Mouse (Mus musculus) MEL (cell line): ENCODE measurements at regions not wholly inside any gene's neighbourhood (a gene's known extent, or its start where the extent isn't known, plus 50 kb on each side); places are given as distances from the start of the nearest gene placed in this dataset.

Experiments used
- DNase-seq: peaks from one replicate; pipeline ENCODE4 v3.0.0; 2011; ENCODE audit warnings: low read depth, low spot score
- H3K27ac ChIP-seq: 2 replicates; pipeline ENCODE4 v1.5.1; 2012; ENCODE audit warnings: low read depth, mild to moderate bottlenecking, control low read depth, low read length, moderate library complexity; ENCODE audit not compliant: control insufficient read depth
- H3K27me3 ChIP-seq, 2 experiments: fragments of 150-350 bp in 1 of 2; sonication (generic) in 1 of 2; 2 replicates each; pipeline ENCODE4 v1.6.1; 2012; ENCODE audit warnings: low read length in 2 of 2, mild to moderate bottlenecking in 2 of 2, improper control_type of control experiment in 1 of 2, moderate library complexity in 1 of 2; ENCODE audit not compliant: insufficient read depth in 2 of 2, control insufficient read depth in 1 of 2
- H3K36me3 ChIP-seq, 2 experiments: 2 replicates each; pipeline ENCODE4 v1.6.1; 2012 to 2014; ENCODE audit warnings: low read length in 2 of 2, improper control_type of control experiment in 1 of 2, inconsistent platforms in 1 of 2, mild to moderate bottlenecking in 1 of 2; ENCODE audit not compliant: insufficient read depth in 2 of 2, control insufficient read depth in 1 of 2
- H3K4me1 ChIP-seq, 2 experiments: fragments of 150-350 bp in 1 of 2; sonication (generic) in 1 of 2; 2 replicates each; pipeline ENCODE4 v1.6.1; 2012; ENCODE audit warnings: low read length in 2 of 2, improper control_type of control experiment in 1 of 2, mild to moderate bottlenecking in 1 of 2; ENCODE audit not compliant: insufficient read depth in 2 of 2, control insufficient read depth in 1 of 2
- H3K4me3 ChIP-seq, 2 experiments: fragments of 150-350 bp in 1 of 2; sonication (generic) in 1 of 2; 2 replicates each; pipeline ENCODE4 v1.5.1; 2012; ENCODE audit warnings: low read depth in 2 of 2, low read length in 2 of 2, mild to moderate bottlenecking in 2 of 2, moderate library complexity in 2 of 2, control low read depth in 1 of 2, improper control_type of control experiment in 1 of 2; ENCODE audit not compliant: control insufficient read depth in 1 of 2, insufficient read depth in 1 of 2
- H3K79me2 ChIP-seq: 2 replicates; pipeline ENCODE4 v1.6.1; 2012; ENCODE audit warnings: mild to moderate bottlenecking, low read length, moderate library complexity; ENCODE audit not compliant: control insufficient read depth, poor library complexity, insufficient read depth
- H3K9ac ChIP-seq: 2 replicates; pipeline ENCODE4 v1.6.1; 2012; ENCODE audit warnings: low read depth, mild to moderate bottlenecking, control low read depth, low read length, moderate library complexity; ENCODE audit not compliant: control insufficient read depth, poor library complexity, severe bottlenecking
- H3K9me3 ChIP-seq: fragments of 150-350 bp; sonication (generic); replicated peaks from 2 replicates; pipeline ENCODE4 v1.6.1; 2012; ENCODE audit warnings: mild to moderate bottlenecking, low read length, improper control_type of control experiment, moderate library complexity; ENCODE audit not compliant: insufficient read depth
- CHD1 ChIP-seq: IDR thresholded peaks from 2 replicates; pipeline ENCODE4 v1.6.1; 2012; ENCODE audit warnings: low read depth, mild to moderate bottlenecking, inconsistent platforms, low read length, improper control_type of control experiment
- ETS1 ChIP-seq: IDR thresholded peaks from 2 replicates; pipeline ENCODE4 v1.6.1; 2012; ENCODE audit warnings: low read depth, mild to moderate bottlenecking, inconsistent platforms, low read length, improper control_type of control experiment, moderate library complexity
- GATA1 ChIP-seq: IDR thresholded peaks from 2 replicates; pipeline ENCODE4 v1.6.1; 2011; ENCODE audit warnings: low read depth, low read length, improper control_type of control experiment
- HCFC1 ChIP-seq: IDR thresholded peaks from 2 replicates; pipeline ENCODE4 v1.6.1; 2012; ENCODE audit warnings: low read depth, mild to moderate bottlenecking, inconsistent platforms, low read length, improper control_type of control experiment, moderate library complexity
- KAT2A ChIP-seq: conservative IDR thresholded peaks from 2 replicates; pipeline ENCODE4 v1.6.1; 2012; ENCODE audit warnings: low read depth, low read length, improper control_type of control experiment, inconsistent platforms
- MAFK ChIP-seq: IDR thresholded peaks from 2 replicates; pipeline ENCODE4 v1.6.1; 2011; ENCODE audit warnings: low read depth, mild to moderate bottlenecking, low read length, improper control_type of control experiment, borderline replicate concordance
- MXI1 ChIP-seq: IDR thresholded peaks from 2 replicates; pipeline ENCODE4 v1.6.1; 2011; ENCODE audit warnings: mild to moderate bottlenecking, low read depth, low read length, improper control_type of control experiment
- MYB ChIP-seq: IDR thresholded peaks from 2 replicates; pipeline ENCODE4 v1.6.1; 2011; ENCODE audit warnings: mild to moderate bottlenecking, low read depth, low read length, improper control_type of control experiment
- POLR2A ChIP-seq, 2 experiments: IDR thresholded peaks; 2 replicates each; pipeline ENCODE4 v1.6.1; 2011 to 2012; ENCODE audit warnings: low read length in 2 of 2, mild to moderate bottlenecking in 2 of 2, control low read depth in 1 of 2, improper control_type of control experiment in 1 of 2, low read depth in 1 of 2, moderate library complexity in 1 of 2; ENCODE audit not compliant: control insufficient read depth in 1 of 2, insufficient read depth in 1 of 2, poor library complexity in 1 of 2
- RCOR1 ChIP-seq: IDR thresholded peaks from 2 replicates; pipeline ENCODE4 v1.6.1; 2012; ENCODE audit warnings: low read depth, mild to moderate bottlenecking, inconsistent platforms, low read length, improper control_type of control experiment
- SIN3A ChIP-seq: IDR thresholded peaks from 2 replicates; pipeline ENCODE4 v1.6.1; 2012; ENCODE audit warnings: low read length, improper control_type of control experiment, inconsistent platforms
- TAL1 ChIP-seq: IDR thresholded peaks from 2 replicates; pipeline ENCODE4 v1.6.1; 2012; ENCODE audit warnings: mild to moderate bottlenecking, inconsistent platforms, low read length, moderate library complexity, mixed read lengths
- UBTF ChIP-seq: IDR thresholded peaks from 2 replicates; pipeline ENCODE4 v1.6.1; 2012; ENCODE audit warnings: low read depth, mild to moderate bottlenecking, inconsistent platforms, low read length, improper control_type of control experiment, moderate library complexity, borderline replicate concordance; ENCODE audit not compliant: insufficient read depth
- USF2 ChIP-seq, 2 experiments: IDR thresholded peaks; 2 replicates each; pipeline ENCODE4 v1.6.1; 2011 to 2012; ENCODE audit warnings: improper control_type of control experiment in 2 of 2, low read length in 2 of 2, borderline replicate concordance in 1 of 2, inconsistent platforms in 1 of 2, low read depth in 1 of 2, mild to moderate bottlenecking in 1 of 2; ENCODE audit not compliant: insufficient read depth in 1 of 2
- ZC3H11A ChIP-seq: IDR thresholded peaks from 2 replicates; pipeline ENCODE4 v1.6.1; 2012; ENCODE audit warnings: low read depth, mild to moderate bottlenecking, inconsistent platforms, low read length, improper control_type of control experiment
- ZKSCAN1 ChIP-seq: IDR thresholded peaks from 2 replicates; pipeline ENCODE4 v1.6.1; 2012; ENCODE audit warnings: low read depth, mild to moderate bottlenecking, inconsistent platforms, low read length, improper control_type of control experiment, moderate library complexity
- ZMIZ1 ChIP-seq: IDR thresholded peaks from 2 replicates; pipeline ENCODE4 v1.6.1; 2012; ENCODE audit warnings: low read depth, mild to moderate bottlenecking, inconsistent platforms, low read length, improper control_type of control experiment, moderate library complexity
- ZNF384 ChIP-seq: IDR thresholded peaks from 2 replicates; pipeline ENCODE4 v1.6.1; 2012; ENCODE audit warnings: low read depth, mild to moderate bottlenecking, inconsistent platforms, low read length, improper control_type of control experiment

- no peak overlapping the region for H3K4me3 ChIP-seq
- H3K4me1 ChIP-seq: no peaks in the 10 kb centered on the region
- TF ChIP-seq MXI1 (no peak), SIN3A (no peak)
- H3K27ac ChIP-seq: no peak overlapping the region
- no peaks in the 10 kb centered on the region for H3K79me2 ChIP-seq
- no peak overlapping the region for H3K9ac ChIP-seq
- DNase-seq: no peak
- no peaks in the 10 kb centered on the region for H3K9me3 ChIP-seq
- H3K27me3 ChIP-seq: peaks cover 0 to 4% of the 10 kb centered on the region in 2 experiments; a peak in 3 of 4 replicates
- H3K36me3 ChIP-seq: no peaks in the 10 kb centered on the region
Measured at GRCm38 (mm10) chr11:117554111-117554510, 69.9 kb downstream of the Gm11733 start.

DNA sequence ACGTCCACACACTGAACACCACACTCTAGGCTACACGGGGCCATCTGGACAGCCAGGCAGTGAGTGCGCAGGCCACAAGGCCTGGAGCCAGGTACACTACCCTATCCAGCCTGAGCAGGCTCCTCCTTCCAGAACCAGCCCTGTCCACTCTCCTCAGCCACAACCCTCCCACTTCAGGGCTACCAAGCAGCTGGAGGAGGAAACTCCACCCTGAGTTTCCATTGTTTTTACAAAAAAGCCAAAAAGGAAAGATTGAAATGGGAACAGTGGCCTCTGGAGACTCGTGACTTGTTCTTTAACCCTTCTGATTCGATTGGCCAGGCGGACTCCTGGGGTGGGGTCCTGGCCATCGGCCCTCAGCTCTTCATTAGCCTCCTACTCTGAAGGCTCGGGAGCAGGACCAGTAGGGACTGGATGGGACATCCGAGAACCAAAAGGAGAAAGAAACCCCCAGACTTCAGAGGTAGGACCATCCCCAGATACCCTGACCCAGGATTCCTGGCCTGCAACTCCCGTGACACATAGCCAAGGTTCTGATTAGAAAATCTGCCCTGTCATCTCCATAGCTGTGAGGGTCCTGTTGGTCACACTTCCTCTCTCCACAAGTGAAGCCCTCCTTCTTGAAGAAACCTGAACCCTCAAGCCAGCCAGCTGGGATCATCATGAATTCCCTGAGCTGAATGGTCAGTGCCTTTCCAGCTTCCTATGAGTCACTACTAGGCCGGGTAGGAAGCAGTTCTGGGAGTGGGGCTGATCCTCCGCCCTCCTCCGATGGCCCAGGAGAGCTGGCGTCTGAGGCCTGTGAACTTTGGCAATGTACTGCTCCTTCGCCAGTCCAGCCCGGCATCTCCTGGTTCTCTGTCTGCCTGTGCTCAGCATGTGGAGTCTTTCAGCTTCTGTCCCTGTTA is 73.6 kb downstream of the Gm11733 start:
- Histone ChIP-seq H3K4me3 (no peak overlapping the region), H3K27ac (no peak overlapping the region), H3K9me3 (no peaks in the 10 kb centered on the region)
- no peak for TF ChIP-seq ZKSCAN1
- no peak for TF ChIP-seq CHD1
- no peak for TF ChIP-seq HCFC1
- TF ChIP-seq ZMIZ1: no peak
- no peak for TF ChIP-seq USF2 (IDR thresholded peaks at IDR 0.05; ENCODE audit: borderline replicate concordance in 1 of 2, insufficient read depth in 1 of 2, low read depth in 1 of 2, low read length in 2 of 2)
- TF ChIP-seq MYB: no peak
- no peak for TF ChIP-seq UBTF
- no peak for TF ChIP-seq ZNF384
- TF ChIP-seq POLR2A (IDR thresholded peaks at IDR 0.05; ENCODE audit: control insufficient read depth in 1 of 2, insufficient read depth in 1 of 2, low read depth in 1 of 2, low read length in 2 of 2, poor library complexity in 1 of 2): no peak
- TF ChIP-seq ETS1: no peak
- TF ChIP-seq MXI1: no peak
- TF ChIP-seq TAL1: no peak
- TF ChIP-seq RCOR1: no peak
- TF ChIP-seq MAFK: no peak
- TF ChIP-seq KAT2A: no peak
- no peak for TF ChIP-seq GATA1
- TF ChIP-seq ZC3H11A: no peak
- TF ChIP-seq, all 39 proteins: peak for 0
- no peaks in the 10 kb centered on the region for H3K79me2 ChIP-seq
- no peaks in the 10 kb centered on the region for H3K36me3 ChIP-seq
- H3K27me3 ChIP-seq: peaks cover 0 to 6% of the 10 kb centered on the region in 2 experiments; a peak in 3 of 4 replicates
- no peak overlapping the region for H3K9ac ChIP-seq
- DNase-seq: no peak
- no peaks in the 10 kb centered on the region for H3K4me1 ChIP-seq
